Mouse (Mus musculus) cerebellum, postnatal 25 days (tissue): ENCODE data around the gene Sept6.

Experiments
- DNase-seq, 2 experiments: peaks; one replicate each; pipeline ENCODE4 v3.0.0; 2021; ENCODE audit warnings: mixed read lengths in 2 of 2

The Sept6 gene

GRCm38 (mm10) chrX:36863766-36864608 lies 127.6 kb downstream of the Sept6 start:
- peak; percentile 85 to 88 for DNase-seq
